Mouse (Mus musculus) heart, embryonic 16.5 days (tissue): ENCODE results near the gene Gm49711. TPM values are rescaled to one million over a fixed set of nuclear protein-coding genes. Genes with fewer than 3 reads are reported as not detected.

Experiments used
- ATAC-seq: fragments of 200-750 bp; cut with Nextera tagmentation; replicated peaks from 2 replicates; pipeline ENCODE4 v1.8.0; 2017; ENCODE audit warnings: moderate number of reproducible peaks; ENCODE audit not compliant: insufficient read depth, low FRiP score; ENCODE audit errors: extremely low read depth
- H3K27ac ChIP-seq: fragments of 300-500 bp; sonication (generic); 2 replicates; pipeline ENCODE4 v1.5.1; 2014; ENCODE audit warnings: mild to moderate bottlenecking, low read length, control low read depth, moderate library complexity
- H3K27me3 ChIP-seq: fragments of 300-500 bp; sonication (generic); 2 replicates; pipeline ENCODE4 v1.6.1; 2014; ENCODE audit warnings: low read length, mixed read lengths; ENCODE audit not compliant: control insufficient read depth, insufficient read depth
- H3K36me3 ChIP-seq: fragments of 300-500 bp; sonication (generic); 2 replicates; pipeline ENCODE4 v1.6.1; 2014; ENCODE audit not compliant: control insufficient read depth, insufficient read depth
- H3K4me1 ChIP-seq: fragments of 300-500 bp; sonication (generic); 2 replicates; pipeline ENCODE4 v1.6.1; 2014; ENCODE audit warnings: low read length, mixed read lengths; ENCODE audit not compliant: control insufficient read depth, insufficient read depth
- H3K4me2 ChIP-seq: fragments of 300-500 bp; sonication (generic); 2 replicates; pipeline ENCODE4 v1.6.1; 2014; ENCODE audit warnings: low read depth, mild to moderate bottlenecking, control low read depth, low read length
- H3K4me3 ChIP-seq: fragments of 300-500 bp; sonication (generic); 2 replicates; pipeline ENCODE4 v1.5.1; 2014; ENCODE audit warnings: mild to moderate bottlenecking, control low read depth, low read length
- H3K9ac ChIP-seq: fragments of 300-500 bp; sonication (generic); 2 replicates; pipeline ENCODE4 v1.6.1; 2014; ENCODE audit warnings: low read length, control low read depth
- H3K9me3 ChIP-seq: fragments of 300-500 bp; sonication (generic); replicated peaks from 2 replicates; pipeline ENCODE4 v1.6.1; 2016; ENCODE audit warnings: low read length; ENCODE audit not compliant: control insufficient read depth
- WGBS: fragments of 180-500 bp; shearing (Covaris S2); extraction: QIAGEN DNeasy Blood & Tissue Kit; methylation state at CpG from one replicate; pipeline ENCODE4 v1.1.7; 2014; 5-methylcytosine and 5-hydroxymethylcytosine counted together
- polyA plus RNA-seq: library from polyadenylated mRNA; unstranded; fragments of >200 nt; fragmentation: Nextera tagmentation; extraction: Ambion mirVana; gene quantifications from 2 replicates; pipeline ENCODE4 v1.2.1, GENCODE M21; 2015

Gene Gm49711
- polyA plus RNA-seq, 1 experiment from 2014 or later, result not detected

DNA sequence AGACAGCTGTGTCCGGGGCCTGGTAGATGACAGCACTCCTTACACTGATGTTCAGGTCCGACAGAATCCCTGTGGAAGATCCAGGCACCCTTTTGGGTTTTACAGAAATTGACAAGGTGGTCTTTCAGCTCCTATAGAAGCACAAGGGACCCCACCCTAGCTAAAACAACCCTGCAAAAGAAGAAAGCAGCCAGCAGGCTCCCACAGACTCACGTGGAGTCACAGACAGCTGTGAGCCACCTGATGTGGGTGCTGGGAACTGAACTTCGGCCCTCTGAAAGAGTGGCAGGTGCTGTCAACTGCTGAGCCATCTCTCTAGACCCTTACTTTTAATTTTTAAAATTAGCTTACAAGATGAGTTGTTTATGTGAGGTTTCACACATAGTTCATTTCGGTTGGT, 23.4 kb upstream of the Gm49711 start:
- H3K4me2 ChIP-seq, result no peak overlapping the region
- H3K4me1 ChIP-seq, result no peaks in the 10 kb centered on the region
- H3K9ac ChIP-seq, result no peak overlapping the region
- H3K27me3 ChIP-seq, result no peaks in the 10 kb centered on the region
- 61% methylated on average over 5 of the region's 5 CpGs for WGBS
- H3K9me3 ChIP-seq, result peaks cover 2% of the 10 kb centered on the region
- H3K36me3 ChIP-seq, result no peaks in the 10 kb centered on the region
- ATAC-seq, result no peak
- H3K27ac ChIP-seq, result no peak overlapping the region
- H3K4me3 ChIP-seq, result no peak overlapping the region

DNA sequence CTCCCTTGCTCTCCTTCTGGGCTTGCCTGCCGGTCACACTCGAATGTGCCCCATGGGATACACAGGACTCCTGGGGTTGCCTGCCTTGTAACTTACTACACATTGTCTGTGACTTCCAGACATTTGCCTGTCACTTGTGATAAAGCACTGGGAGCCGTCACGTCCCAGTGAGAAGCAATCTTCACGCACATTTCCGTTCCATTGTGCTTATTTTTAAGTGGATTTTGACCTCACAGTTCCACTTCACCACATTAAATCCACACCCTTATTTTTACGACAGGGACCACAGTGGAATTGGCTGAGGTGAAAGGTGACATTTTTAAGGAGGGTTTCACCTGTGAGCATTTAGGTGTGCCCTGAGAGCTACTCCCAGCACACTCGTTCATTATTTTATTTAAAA, 21.4 kb upstream of the Gm49711 start:
- Histone ChIP-seq H3K36me3 (no peaks in the 10 kb centered on the region), H3K27me3 (no peaks in the 10 kb centered on the region), H3K4me3 (no peak overlapping the region), H3K27ac (no peak overlapping the region), H3K9ac (no peak overlapping the region), H3K9me3 (peaks cover 5% of the 10 kb centered on the region), H3K4me2 (no peak overlapping the region), H3K4me1 (no peaks in the 10 kb centered on the region)
- ATAC-seq, result no peak
- 60% methylated on average over 8 of the region's 8 CpGs for WGBS

DNA sequence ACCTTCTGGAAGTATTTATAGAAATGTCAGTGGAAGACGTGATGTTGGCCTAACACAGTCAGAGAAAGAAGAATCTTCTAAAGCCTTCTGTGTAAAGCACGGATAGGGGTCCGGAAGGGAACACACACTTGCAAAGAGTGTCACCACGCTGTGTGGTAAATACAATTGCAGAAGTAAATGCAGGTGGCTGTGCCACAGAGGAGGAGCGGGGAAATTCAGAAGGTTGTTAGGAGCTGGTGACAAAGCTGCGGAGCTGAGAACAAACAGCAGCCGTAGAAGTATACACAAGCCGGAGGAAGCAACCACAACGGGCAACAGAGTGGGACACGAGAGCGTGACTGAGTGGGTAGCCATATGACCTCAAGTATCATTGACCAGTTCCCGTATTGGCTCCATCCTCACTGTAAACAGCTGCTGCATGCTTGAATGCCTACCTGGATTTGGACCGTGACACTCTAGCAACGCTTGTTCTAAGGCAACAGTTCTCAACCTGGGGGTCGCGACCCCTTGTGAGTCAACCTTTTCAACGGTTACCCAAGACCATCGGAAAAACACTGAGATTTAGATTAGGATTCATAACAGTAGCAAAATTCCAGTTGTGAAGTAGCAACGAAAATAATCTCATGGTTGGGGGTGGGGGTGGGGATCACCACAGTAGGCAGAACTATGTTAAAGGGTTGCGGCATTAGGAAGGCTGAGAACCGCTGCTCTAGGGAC, 20.1 kb upstream of the Gm49711 start:
- ATAC-seq, result no peak; the same call in 1 of the 2 replicates
- 78% methylated on average over 21 of the region's 21 CpGs for WGBS
- H3K9ac ChIP-seq, result no peak overlapping the region
- no peak overlapping the region; the same call in 1 of the 2 replicates for H3K27ac ChIP-seq
- H3K27me3 ChIP-seq, result no peaks in the 10 kb centered on the region
- H3K36me3 ChIP-seq, result no peaks in the 10 kb centered on the region
- H3K4me2 ChIP-seq, result no peak overlapping the region
- H3K4me3 ChIP-seq, result no peak overlapping the region
- peaks cover 5% of the 10 kb centered on the region for H3K9me3 ChIP-seq
- no peaks in the 10 kb centered on the region for H3K4me1 ChIP-seq

DNA sequence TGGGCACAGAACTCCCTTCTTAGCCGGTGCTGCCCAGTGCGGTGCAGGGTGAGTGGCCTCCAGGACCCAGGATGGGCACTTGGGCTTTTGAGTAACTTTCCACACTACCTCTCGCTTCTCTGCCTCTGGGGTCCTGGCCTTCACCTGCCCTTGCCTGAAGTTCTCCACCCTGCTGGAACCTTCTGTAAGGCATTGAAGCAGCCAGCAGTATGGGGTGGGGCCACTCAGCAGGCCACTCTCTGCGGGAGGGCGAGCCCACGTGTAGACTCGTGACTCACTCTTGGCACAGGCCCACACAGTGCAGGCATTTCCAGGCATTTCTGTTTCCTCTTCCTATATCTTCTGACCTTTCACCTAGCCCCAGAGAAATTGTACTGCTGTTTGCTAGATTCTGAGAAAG, 18.7 kb upstream of the Gm49711 start:
- Histone ChIP-seq H3K27ac (no peak overlapping the region), H3K27me3 (no peaks in the 10 kb centered on the region; the same call in 1 of the 2 replicates), H3K4me1 (no peaks in the 10 kb centered on the region), H3K4me2 (no peak overlapping the region), H3K4me3 (no peak overlapping the region), H3K9me3 (peaks cover 5% of the 10 kb centered on the region), H3K36me3 (no peaks in the 10 kb centered on the region), H3K9ac (no peak overlapping the region)
- 0 out of 2 replicates have a peak, but pooled peaks have one; percentile 32 for ATAC-seq
- 75% methylated on average over 7 of the region's 7 CpGs for WGBS

DNA sequence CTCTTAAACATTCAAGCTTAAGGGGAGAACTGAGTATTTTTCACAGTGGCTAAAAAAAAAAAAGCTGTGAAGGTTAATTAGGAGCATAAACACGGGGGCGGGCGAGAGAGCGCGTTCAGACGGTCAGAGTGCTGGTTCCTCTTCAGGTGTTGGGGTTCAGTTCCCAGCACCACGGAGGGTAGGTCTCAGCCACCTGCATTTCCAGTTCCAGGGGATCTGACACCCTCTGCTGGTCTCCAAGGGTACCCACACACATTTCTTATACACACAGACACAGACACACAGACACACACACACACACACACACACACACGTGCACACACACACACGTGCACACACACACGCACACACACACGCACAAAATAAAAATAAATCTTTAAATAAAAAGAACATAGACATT, 18.1 kb upstream of the Gm49711 start:
- ATAC-seq, result no peak
- no peak overlapping the region for H3K4me2 ChIP-seq
- H3K4me3 ChIP-seq, result no peak overlapping the region
- WGBS, result 93% methylated on average over 11 of the region's 11 CpGs
- no peak overlapping the region for H3K9ac ChIP-seq
- no peaks in the 10 kb centered on the region; the same call in 1 of the 2 replicates for H3K27me3 ChIP-seq
- H3K36me3 ChIP-seq, result no peaks in the 10 kb centered on the region
- H3K9me3 ChIP-seq, result peaks cover 5% of the 10 kb centered on the region
- H3K27ac ChIP-seq, result no peak overlapping the region
- H3K4me1 ChIP-seq, result no peaks in the 10 kb centered on the region

DNA sequence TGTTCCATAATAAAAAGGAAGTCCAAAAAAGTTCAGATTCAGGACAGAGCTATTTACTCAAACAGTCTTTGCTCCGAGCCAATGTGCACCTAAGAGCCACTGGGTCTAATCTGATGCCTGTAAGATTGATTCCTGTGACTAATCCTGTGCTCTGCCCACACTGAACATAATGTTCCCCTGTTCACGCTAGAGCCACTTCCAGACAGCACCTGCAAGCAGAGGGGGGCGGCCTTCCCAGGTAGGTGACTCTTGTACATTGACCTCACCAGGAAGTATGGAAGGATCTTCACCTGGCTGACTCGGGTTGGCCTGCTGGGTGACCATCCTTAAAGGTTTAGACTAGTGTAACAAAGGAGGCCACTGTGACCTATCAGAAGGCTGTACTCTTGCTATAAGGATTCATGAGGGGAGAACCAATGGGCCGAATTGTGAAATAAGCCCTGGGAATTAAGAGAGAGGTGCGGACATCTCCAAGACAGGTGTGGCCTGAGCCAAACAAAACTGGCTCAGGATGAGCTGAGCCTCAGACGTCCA, 6.3 kb upstream of the Gm49711 start:
- Histone ChIP-seq H3K27me3 (no peaks in the 10 kb centered on the region), H3K4me1 (peaks cover 10% of the 10 kb centered on the region; the same call in 1 of the 2 replicates), H3K36me3 (no peaks in the 10 kb centered on the region), H3K4me3 (no peak overlapping the region), H3K27ac (no peak overlapping the region), H3K4me2 (no peak overlapping the region), H3K9me3 (peaks cover 8% of the 10 kb centered on the region), H3K9ac (no peak overlapping the region)
- WGBS, result 85% methylated on average over 7 of the region's 7 CpGs
- ATAC-seq, result no peak

DNA sequence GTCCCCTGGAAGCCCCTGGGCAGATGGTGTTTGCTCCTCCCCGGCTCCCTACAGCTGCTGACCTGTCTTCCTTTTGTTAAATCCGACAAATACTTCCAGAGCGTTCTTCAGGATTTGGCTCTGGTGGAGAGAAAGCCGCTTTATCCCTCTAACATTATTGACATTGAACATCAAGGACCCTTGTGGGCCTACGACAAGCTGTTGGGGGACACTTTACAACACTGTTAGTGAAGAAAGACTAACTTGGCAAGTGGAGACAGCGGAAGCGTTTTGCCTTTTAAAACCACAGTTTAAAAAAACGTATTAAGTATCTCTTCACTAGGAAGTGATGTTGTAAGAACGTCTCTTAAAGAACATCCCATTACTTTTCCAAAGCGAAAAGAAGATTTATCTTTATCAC, 5.5 kb upstream of the Gm49711 start:
- Histone ChIP-seq H3K9ac (no peak overlapping the region), H3K27me3 (no peaks in the 10 kb centered on the region), H3K4me2 (no peak overlapping the region), H3K4me3 (no peak overlapping the region), H3K9me3 (peaks cover 8% of the 10 kb centered on the region), H3K36me3 (no peaks in the 10 kb centered on the region), H3K4me1 (peaks cover 14% of the 10 kb centered on the region; the same call in 1 of the 2 replicates), H3K27ac (no peak overlapping the region)
- WGBS, result 78% methylated on average over 10 of the region's 10 CpGs
- ATAC-seq, result no peak

DNA sequence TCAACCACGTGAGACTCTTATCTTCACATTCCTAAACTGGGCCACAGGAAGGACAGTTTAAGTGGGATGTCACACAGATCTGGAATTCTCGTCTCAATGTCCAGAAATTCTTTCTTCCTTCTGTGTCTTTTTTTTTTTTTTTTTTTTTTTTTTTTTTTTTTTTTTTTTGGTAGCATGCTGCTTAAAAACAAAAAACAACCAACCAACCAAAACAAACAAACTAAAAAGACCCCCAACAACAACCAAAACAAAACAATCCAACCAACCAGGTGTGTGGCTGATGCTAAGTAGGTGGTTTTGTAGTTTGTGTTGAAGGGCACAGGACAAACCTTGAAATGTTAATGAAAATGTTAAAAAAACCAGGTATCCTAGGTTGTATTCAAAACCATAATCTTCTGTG, 1.4 kb upstream of the Gm49711 start:
- WGBS, result 19% methylated on average over 2 of the region's 2 CpGs
- Histone ChIP-seq H3K9ac (no peak overlapping the region), H3K27me3 (no peaks in the 10 kb centered on the region), H3K4me3 (no peak overlapping the region), H3K36me3 (no peaks in the 10 kb centered on the region; the same call in 1 of the 2 replicates), H3K9me3 (peaks cover 8% of the 10 kb centered on the region), H3K27ac (no peak overlapping the region), H3K4me2 (no peak overlapping the region), H3K4me1 (peaks cover 16% of the 10 kb centered on the region)
- ATAC-seq, result no peak

DNA sequence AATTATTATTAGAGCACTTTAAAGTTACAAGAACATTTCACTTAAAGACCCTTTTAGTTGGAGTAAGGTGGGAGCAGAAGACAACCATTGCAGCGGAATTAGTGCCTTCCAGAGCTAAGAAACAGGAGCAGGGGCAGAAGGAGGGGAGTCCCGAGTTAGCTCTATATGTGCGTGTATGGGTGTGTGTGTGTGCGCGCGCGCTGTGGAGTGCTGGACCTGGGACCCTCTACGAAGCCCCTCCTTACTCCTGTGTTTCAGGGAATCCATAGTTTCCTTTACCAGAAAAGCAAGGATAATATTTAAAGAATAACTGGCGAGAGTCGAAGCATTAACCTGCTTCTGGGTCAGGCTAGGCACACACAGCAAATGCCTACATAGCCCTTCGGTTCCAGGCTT, 662 bp upstream of the Gm49711 start:
- H3K36me3 ChIP-seq, result peaks cover 3% of the 10 kb centered on the region
- peak overlapping the region; percentile 89 for H3K27ac ChIP-seq
- H3K9ac ChIP-seq, result peak overlapping the region; percentile 93
- WGBS, result 4% methylated on average over 11 of the region's 11 CpGs
- no peaks in the 10 kb centered on the region for H3K27me3 ChIP-seq
- H3K4me1 ChIP-seq, result peaks cover 16% of the 10 kb centered on the region
- peak; percentile 9; the same call in 1 of the 2 replicates for ATAC-seq
- peaks cover 8% of the 10 kb centered on the region for H3K9me3 ChIP-seq
- peak overlapping the region; percentile 93 for H3K4me2 ChIP-seq
- H3K4me3 ChIP-seq, result peak overlapping the region; percentile 97
